Mouse (Mus musculus): ENCODE data around the gene Ip6k1. TPM values are rescaled to one million over a fixed set of nuclear protein-coding genes. Genes with fewer than 3 reads are reported as not detected.
A peak's percentile ranks its signal among the peaks of the same experiment; 100 is the strongest.

The Ip6k1 gene
- total RNA-seq (2021), result 100 to 1,000 TPM; 124 to 129 TPM
- long read RNA-seq, experiment 1, full-length matches to known transcripts, result 51 of 127 reads
- long read RNA-seq, experiment 1, partial matches to known transcripts, result 8 of 127 reads
- long read RNA-seq, experiment 1, other reads (novel, unspliced or antisense), result 68 of 127 reads
- long read RNA-seq, experiment 2, full-length matches to known transcripts, result 25 of 56 reads
- long read RNA-seq, experiment 2, partial matches to known transcripts, result 12 of 56 reads
- long read RNA-seq, experiment 2, other reads (novel, unspliced or antisense), result 19 of 56 reads

DNA sequence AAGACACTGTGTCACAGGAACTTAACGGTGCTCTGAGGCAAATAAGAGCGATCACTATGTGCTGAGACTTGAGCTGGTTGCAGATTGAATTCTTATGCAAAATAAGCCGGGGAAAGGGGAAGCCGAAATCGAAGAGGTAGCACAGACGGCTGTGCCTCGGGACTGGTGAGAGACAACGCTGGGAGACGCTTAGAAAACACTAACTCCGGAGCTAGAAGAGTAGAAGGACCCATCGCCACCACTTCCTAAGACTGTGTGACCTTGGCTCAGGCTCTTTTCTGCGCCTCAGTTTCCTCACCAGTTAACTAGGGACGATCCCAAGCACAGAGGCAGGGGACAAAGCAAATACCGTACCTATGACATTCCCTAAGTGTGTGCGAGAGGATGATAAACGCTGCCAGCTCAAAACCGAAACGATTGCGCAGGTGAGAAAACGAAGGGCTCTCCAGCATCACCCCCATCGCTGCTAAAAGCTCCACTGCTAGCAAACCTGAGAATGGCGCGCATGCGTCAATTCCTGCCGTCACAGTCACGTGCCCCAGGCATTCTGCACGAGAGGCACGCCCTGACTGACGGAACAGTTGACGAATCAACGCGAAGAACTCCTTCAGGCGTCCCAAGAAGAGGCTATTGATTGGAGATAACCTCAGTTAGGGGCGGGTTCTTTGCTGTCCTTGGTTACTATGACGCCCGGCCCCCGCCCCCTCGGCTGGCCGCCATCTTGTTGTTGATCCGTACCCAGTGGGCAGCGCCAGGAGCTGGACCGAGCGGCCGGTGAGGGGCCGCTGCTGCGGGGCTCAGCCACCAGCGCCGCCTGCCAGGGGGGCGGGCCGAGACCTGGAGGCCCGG is at the start of gene Ip6k1:
TSS of gene Ip6k1 (plus strand) at position 580 of the 849 bp plus-strand sequence.
- peak; percentile 100 for DNase-seq

DNA sequence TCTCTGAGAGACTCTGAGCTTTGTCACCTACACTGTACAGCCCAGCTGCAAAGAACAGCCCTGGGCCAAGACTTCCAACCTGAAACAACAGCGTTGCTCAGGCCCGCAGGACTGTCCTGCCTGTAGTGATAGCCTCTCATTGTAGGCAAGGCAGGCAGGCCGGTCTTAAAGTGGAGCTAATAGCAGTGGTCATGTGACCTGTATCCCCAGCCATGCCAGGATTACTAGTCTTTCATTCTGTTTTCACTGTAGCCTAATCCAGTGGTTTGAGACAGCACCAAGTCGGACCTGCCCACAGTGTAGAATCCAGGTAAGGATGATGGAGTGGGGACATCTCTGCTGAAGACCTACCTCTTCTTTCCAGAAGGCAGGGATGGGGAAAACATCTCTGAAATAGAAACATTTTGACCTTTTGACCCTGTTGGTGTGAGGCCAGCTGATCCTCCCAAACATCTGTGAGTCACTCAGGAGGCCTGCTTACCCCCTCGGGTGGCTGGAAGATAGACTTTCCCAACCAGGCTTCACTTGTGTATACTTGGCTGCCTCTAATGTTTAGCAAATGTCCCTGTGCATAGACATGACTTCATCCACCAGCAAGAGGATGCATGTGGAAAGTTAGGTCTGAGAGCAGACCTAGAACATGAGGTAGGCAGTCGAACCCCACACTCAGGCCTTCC is 46.5 kb upstream of the Ip6k1 start:
- DNase-seq, result no peak

DNA sequence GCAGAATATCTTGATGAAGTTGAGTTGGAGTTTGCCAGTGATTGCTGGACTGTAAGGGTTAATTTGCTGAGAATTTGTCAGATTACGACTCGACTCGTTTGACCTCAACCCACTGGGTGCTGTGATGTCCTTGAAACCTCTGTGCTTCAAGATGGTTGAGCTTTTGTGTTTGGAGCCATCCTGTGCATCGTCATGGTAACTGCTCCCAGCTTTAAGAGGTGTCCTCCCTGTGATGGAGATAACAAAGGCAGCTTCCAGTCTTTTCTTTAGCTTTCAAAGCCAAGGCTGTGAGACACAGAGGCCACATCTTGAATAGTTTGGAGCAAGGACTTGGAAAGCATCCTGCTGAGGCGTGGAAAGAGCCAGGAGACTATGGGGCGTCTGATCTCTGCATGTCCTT is 45.2 kb upstream of the Ip6k1 start:
- DNase-seq, result no peak

DNA sequence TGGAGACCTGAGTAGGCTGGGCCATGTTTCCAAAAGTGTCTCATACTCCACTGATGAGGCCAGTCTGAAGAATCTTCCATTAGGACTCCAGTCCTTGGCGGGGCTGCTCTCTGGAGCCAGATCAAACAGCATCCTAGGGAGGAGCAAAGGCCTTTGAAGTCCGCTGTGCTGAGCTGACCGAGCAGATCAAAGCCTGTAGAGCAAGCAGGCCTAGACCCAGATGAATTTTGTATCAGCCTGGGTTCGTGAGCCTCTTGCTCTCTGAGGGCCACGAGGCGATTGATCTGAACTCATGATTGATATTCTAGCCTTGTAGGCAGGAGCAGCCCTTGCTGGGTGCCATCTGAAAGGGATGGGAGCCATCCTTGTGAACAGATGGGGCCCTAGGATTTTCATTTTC is 42.4 kb upstream of the Ip6k1 start:
- peak; percentile 58 to 62 for DNase-seq

DNA sequence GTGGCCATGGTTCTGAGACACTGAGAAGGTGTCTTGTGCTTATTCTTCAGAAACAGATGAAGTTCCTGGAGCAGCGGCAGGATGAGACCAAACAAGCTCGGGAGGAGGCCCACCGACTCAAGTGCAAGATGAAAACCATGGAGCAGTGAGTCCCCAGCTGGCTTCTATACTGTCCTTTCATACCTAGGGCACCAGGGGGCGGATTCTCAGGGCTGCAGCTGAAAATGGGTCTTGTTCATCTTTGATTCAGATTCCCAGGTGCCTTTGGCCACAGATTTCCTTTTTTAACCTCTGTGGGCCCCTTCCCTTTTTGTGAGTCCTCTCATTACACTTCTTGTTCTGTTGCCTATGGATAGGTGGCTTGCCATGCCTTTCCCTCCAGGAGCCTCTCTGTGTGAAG is 41.4 kb upstream of the Ip6k1 start:
- no peak for DNase-seq

DNA sequence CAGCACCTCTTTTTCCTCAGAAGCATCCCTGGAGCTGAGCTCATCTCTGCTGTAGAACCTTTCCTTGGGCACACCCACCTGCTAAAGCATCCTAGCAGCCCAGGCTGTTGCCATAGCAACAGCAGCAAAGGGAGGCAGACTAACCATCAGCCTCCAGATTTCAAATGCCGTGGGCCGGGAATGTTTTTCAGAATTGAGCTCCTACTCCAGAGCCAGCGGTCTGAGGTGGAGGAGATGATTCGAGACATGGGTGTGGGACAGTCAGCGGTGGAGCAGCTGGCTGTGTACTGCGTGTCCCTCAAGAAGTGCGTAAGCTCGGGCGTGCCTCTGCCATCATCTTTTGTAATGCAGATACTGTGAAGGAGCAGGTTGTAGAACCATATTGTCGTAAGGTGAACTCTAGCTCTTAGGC is 40.9 kb upstream of the Ip6k1 start:
- DNase-seq, result no peak

DNA sequence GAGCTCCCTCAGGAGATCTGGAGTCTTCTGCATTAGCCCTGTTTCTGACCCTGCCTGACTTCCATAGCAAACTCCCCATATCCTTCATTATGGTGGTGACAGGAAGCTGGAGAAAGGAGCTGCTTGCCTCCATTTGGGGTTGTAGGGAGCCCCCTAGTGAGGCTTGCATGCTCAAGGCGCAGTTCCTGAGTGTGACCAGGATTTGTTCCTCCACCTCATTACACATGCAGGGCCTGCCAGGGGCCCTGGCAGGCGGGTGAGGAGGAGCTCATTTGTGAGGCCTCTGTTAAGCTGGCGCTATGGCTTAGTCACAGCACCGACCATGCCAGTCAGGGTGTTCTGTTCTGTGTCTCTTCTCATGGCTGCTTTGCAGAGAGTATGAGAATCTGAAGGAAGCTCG is 40.4 kb upstream of the Ip6k1 start:
- peak in 1 of 2 experiments; percentile 49 for DNase-seq

DNA sequence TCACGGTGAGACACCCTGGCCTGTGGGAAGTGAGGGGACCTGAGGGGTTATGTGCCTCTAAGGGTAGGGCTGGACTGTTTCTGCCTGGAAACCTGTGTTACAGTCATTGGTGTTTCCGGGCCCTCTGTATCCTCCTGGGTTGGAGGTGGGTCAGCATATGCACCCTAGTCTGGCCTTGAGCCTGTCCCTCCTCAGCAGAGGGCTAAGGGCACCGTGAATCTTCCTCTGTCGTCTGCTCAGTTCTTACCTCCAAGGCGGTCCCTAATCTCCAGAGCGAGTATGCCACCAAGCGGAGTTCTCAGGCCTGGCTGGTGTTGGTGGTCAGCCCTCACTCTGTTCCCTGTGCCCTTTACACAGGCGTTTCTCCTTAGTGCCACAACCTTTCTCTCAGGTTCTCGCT is 39.4 kb upstream of the Ip6k1 start:
- DNase-seq, result no peak

DNA sequence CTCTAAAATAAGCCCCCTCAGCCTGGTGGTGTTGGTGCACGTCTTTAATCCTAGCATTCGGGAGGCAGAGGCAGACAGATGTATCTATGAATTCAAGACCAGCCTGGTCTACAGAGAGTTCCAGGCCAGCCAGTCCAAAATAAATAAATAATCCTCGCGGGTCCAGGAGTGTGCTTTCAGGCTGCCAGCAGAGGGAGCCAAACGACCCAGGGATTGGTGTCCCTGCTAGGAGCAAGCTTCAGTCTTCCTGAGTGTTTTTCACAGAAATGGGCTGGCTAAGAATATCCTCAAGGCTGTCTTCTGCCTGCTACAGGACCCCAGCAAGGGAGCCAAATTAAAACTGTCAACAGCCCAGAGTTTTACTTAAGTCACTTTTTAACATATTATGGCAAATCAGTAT is 38.6 kb upstream of the Ip6k1 start:
- DNase-seq, result peak; percentile 85 to 91

DNA sequence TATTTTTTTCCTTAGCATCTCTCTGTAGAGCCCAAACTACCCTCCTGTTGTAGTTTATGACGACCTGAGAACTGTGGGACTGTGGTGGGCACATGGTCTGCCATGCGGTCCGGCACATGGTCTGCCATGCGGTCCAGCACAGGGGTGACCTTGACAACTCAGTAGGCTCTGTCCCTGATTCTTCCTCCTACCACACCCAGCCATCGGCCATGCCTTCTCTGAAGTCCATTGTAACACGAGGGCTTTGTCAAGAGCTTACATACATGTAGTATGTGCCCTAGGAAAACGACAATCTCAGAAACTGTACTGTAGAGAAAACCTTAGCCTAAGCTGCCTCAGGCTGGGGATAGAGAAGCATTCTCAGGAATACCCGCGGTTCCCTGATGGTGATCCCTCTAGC is 37.6 kb upstream of the Ip6k1 start:
- no peak for DNase-seq

DNA sequence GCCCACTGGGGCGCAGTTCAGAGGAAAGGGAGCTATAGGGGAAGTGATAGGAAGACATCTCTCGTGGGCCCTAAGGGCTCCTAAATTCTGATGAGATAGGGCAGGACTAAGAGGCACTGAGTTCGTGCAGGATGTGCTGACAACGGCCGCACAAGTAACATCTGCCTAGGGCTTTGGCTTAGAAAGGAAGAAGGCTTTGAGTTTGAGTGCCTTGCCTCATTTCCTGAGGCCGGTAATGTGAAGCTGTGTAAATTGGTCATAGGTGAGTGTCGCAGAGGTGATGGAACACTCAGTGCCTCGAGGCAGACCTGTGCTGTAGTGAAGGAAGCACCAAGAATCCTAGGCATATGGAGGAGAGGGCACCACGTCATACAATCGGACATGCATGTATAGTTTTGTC is 35.6 kb upstream of the Ip6k1 start:
- DNase-seq, result no peak

DNA sequence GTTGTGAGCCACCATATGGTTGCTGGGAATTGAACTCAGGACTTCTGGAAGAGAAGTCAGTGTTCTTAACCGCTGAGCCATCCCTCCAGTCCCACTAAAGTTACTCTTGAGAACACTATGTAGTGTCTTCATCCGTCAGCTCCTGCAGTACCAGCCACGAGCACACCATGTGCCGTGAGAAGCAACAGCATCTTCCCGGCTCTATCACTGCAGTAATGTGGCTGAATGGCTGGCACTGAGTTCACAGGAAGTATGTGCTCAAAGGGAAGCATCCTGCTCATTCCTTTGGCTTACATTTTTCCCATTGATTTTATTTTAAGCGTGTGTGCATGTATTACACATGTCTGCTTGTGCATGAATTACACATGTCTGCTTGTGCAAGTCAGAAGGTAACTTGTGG is 34.9 kb upstream of the Ip6k1 start:
- DNase-seq, result no peak

DNA sequence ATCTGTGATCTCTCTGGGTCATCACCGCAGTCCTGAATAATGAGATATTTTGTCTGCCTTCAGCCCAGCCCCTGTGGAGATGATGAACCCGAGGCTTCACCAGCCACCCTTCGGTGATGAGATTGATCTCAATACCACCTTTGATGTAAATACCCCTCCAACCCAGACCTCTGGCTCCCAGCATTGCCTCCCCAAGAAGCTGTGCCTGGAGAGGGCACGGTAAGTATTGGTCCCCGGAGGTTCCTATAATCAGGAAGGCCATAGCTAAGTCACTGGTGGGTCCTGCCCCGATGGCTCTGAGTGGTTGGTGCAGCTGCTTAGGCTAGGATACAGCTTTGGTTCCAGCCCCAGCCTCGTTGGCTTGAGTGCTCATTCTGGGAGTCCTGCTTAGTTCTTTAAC is 33.8 kb upstream of the Ip6k1 start:
- DNase-seq, result no peak

DNA sequence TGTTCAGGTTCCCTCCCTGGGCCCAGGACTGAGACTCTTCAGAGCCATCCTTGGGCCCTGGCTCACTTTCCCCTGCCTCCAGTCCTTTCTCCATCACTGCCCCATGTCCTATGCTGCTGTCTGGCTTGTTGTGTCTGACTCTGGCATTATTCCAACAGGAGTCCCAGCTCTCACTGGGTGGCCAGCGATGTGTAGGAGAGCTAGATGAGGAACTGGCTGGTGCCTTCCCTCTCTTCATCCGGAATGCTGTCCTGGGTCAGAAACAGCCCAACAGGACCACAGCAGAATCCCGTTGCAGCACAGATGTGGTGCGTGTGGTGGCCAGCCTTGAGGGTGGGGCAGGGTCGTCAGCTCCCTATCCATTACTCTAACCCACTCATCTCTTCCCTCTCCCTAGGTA is 32.0 kb upstream of the Ip6k1 start:
- DNase-seq, result no peak

DNA sequence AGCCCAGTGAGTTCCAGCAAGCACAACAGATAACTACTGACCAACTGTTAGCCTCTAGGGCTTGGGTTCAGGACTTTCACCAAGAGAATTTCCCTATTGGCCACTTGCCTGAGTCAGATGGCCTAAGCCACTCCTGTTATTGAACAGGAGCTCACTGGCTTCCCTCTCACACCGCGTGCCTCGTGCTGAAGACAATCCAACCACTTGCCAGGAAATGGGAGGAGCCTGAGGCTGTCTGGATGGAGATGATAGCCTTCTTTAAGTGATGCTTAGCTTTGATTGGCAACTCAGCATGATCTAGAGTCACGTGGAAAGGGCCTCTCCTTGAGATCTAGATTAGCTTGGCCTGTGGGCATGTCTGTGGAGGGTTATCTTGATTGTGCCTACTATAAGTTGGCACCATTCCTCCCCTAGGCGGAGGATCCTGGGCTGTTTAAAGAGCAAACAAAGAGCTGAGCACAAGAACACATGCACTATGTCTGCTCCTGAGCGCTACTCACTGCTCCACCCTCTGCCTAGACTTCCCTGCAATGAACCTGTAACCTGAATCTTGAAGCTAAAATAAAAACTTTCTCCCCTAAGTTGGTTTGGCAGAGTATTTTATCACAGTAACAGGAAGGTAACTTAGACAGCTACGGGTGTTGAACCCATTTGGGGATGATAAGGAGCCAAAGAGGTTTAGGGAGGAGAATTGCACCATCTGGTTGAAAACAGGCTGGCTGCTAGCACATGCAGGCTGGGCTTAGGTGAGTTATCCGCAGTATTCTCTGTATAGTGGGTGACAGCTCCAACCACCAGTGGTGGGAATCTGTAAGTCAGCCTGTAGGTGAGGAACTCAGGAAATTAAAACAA is 30.4 kb upstream of the Ip6k1 start:
- no peak for DNase-seq

DNA sequence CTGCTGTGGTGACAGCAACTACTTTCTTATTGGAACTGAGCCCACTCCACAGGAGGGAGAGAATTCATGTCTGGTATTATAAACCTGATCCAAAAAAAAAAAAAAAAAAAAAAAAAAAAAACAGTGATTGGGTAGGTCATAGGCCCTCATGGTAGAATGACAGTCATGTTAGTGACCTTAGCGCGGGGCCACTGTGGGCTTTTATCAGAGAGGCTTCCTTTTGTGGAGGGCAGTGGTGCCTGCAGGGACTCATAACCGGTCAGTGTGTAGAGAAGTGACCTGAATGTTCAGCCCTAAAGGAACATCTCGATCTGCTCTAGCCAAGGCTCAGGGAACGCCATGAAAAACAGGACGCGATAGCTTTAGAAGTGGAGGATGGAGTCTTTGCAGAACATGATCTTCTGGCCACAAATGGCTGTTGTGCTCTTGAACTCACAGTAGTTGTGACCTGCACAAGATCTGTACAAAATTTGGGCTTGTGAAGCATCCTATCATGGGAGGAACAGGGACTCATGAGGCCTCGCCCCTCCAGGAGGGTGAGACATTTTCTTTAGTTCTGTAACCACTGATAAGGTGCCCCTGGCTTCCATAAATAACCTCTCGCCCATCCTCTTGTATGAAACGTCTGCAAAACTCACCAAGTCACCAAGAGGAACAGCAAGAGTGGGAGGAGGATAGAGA is 27.7 kb upstream of the Ip6k1 start:
- no peak for DNase-seq

DNA sequence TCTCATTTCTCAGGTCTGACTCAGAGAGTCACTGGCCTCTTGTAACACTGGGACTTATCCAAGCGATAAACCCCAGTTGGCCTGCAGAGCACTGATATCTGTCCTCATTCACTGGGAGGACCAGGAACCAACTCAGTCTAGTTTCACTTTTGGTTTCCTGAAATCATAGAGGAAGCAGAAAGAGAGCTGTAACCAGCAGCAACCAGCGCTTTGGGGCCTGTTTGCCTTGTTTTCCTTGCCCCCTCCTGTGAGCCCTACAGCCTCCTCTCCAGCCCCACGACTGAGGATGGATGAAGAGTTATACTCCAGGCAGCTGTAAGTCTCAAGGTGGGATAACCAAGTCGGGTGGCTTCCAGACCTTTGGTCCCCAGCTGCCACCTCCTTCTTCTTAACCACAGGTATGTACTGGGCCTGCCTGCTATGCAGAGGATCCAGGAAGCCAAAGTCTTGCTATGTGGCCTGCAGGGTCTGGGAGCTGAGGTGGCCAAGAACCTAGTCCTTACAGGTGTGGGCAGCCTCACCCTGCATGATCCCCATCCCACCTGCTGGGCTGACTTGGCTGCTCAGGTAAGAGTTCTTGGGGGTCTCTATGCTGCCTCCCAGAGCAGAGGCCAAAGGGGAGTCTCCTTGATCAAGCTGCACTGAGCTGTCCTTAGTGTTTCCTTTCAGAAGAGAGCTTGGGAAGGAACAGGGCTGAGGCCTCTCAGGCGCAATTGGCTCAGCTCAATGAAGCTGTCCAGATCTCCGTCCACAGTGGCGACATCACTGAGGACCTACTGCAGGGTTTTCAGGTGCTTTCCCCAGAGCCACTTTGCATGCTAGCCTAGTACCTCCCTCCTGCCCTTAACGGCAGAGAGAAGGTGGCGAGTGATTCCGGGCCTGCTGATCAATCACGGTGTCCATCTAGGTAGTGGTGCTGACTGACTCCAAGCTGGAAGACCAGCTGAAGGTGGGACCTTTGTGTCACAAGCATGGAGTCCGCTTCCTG is 26.6 kb upstream of the Ip6k1 start, which contains the start of gene Uba7:
TSS of gene Uba7 (plus strand) at position 107 of the 988 bp plus-strand sequence.
- DNase-seq, result peak in 1 of 2 experiments; percentile 35

DNA sequence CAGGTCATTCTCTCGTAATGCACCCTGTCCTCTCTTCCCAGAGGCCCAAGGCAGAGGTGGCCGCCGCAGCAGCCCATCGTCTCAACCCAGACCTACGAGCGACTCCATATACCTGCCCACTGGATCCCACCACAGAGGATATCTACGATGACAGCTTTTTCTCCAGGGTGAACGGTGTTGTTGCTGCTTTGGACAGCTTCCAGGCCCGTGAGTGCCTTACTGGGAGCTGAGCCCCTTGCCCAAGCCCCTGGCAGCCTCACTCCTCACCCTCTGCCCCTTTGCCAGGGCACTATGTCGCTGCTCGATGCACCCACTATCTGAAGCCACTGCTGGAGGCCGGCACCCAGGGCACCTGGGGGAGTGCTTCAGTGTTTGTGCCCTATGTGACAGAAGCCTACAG is 23.5 kb upstream of the Ip6k1 start:
- no peak for DNase-seq

DNA sequence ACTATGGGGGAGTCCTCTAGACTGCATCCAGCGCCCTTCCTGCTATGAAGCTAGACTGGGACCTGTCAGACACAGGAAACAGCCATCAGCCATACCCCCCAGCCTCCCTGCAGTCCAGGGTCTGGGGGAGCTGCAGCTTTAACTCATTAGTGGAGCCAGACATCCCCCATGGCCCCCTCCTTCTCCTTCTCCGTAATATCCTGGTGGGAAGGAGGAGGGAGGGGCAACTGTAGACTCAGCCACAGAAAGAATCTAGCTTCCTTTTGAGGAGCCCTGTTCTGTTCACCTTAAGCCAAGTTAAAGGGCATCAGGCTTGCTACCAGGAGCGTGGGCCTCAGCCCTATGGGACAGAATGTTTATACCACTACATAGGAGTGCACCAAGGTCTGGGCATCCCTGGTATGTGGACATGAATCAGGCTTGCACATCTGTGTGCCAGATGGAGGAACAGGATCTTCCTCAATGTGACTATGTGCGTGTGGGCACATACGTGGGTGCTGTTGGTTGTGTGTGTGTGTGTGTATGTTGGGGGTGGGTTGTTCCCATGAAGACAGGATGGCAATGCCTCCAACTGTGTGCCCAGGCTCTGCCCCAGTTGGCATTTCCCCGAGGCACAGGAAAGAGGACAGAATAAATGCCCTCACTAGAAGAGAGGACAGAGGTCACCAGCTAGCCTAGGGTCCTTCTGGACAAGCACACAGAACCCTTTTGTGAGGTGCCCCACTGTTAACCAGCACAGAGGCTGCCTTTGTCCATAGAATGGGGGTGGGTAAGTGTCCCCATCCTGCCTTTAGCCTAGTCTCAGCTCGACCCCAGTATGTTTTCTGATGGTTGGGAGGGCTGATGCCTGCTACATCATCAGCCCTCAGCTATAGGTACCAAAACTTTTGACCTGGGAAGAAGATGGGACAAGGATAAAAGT is 20.4 kb upstream of the Ip6k1 start:
- DNase-seq, result no peak
